Mouse (Mus musculus): ENCODE data around the gene Pars2.

Gene Pars2

GRCm38 (mm10) chr4:106650833-106651527, at the start of gene Pars2:
Pars2 (plus strand) TSS chr4:106651069.
- DNase-seq: peak; percentile 96 to 97

- DNase-seq: no peak
Measured at GRCm38 (mm10) chr4:106606639-106607554, 44.0 kb upstream of the Pars2 start.

GRCm38 (mm10) chr4:106607905-106608304, 43.0 kb upstream of the Pars2 start:
- DNase-seq: no peak

- no peak for DNase-seq
Measured at GRCm38 (mm10) chr4:106613105-106613504, 37.8 kb upstream of the Pars2 start.

GRCm38 (mm10) chr4:106613560-106613959, 37.3 kb upstream of the Pars2 start:
- no peak for DNase-seq

- peak; percentile 34 to 50 for DNase-seq
Measured at GRCm38 (mm10) chr4:106614180-106614797, 36.6 kb upstream of the Pars2 start.

GRCm38 (mm10) chr4:106614881-106615280, 36.0 kb upstream of the Pars2 start:
- DNase-seq: no peak

- DNase-seq: no peak
Measured at GRCm38 (mm10) chr4:106615637-106616036, 35.2 kb upstream of the Pars2 start.

- DNase-seq: peak in 1 of 2 experiments; percentile 28
Measured at GRCm38 (mm10) chr4:106617056-106617455, 33.8 kb upstream of the Pars2 start, which contains the start of gene Lexm. Lexm (minus strand) TSS chr4:106617241.

GRCm38 (mm10) chr4:106618898-106619297, 32.0 kb upstream of the Pars2 start:
- no peak for DNase-seq

- no peak for DNase-seq
Measured at GRCm38 (mm10) chr4:106621428-106621827, 29.4 kb upstream of the Pars2 start.

GRCm38 (mm10) chr4:106622030-106622493, 28.8 kb upstream of the Pars2 start, which contains the start of gene Ttc22:
Ttc22 (plus strand) TSS chr4:106622432.
- peak; percentile 82 to 91 for DNase-seq

GRCm38 (mm10) chr4:106622712-106623111, 28.2 kb upstream of the Pars2 start:
- no peak for DNase-seq

- DNase-seq: peak; percentile 28 to 51
Measured at GRCm38 (mm10) chr4:106624271-106624670, 26.6 kb upstream of the Pars2 start.

GRCm38 (mm10) chr4:106627809-106628208, 23.1 kb upstream of the Pars2 start:
- no peak for DNase-seq

- peak in 1 of 2 experiments; percentile 38 for DNase-seq
Measured at GRCm38 (mm10) chr4:106628650-106629360, 22.1 kb upstream of the Pars2 start.

- no peak for DNase-seq
Measured at GRCm38 (mm10) chr4:106629374-106629773, 21.5 kb upstream of the Pars2 start.

- DNase-seq: peak; percentile 44 to 49
Measured at GRCm38 (mm10) chr4:106630333-106631220, 20.3 kb upstream of the Pars2 start.

GRCm38 (mm10) chr4:106632313-106632712, 18.6 kb upstream of the Pars2 start:
- no peak for DNase-seq

- DNase-seq: no peak
Measured at GRCm38 (mm10) chr4:106633281-106634085, 17.4 kb upstream of the Pars2 start.
